Mouse (Mus musculus) cerebellum, postnatal 4 days (tissue): ENCODE results near the gene Msln.
"Not testable (repeated sequence)": the region's sequence is repeated elsewhere in the genome, so short reads cannot be mapped to it uniquely, and the experiment has no call there.

Experiments used
- DNase-seq, 2 experiments: peaks; one replicate each; pipeline ENCODE4 v3.0.0; 2022; ENCODE audit warnings: low spot score in 2 of 2, mixed read lengths in 1 of 2

Gene Msln

GRCm38 (mm10) chr17:25773549-25774120 lies 19.5 kb upstream of the Msln start, which contains the start of gene Narfl:
TSS of gene Narfl (plus strand) at chr17:25773776.
- peak; percentile 99 for DNase-seq

DNA sequence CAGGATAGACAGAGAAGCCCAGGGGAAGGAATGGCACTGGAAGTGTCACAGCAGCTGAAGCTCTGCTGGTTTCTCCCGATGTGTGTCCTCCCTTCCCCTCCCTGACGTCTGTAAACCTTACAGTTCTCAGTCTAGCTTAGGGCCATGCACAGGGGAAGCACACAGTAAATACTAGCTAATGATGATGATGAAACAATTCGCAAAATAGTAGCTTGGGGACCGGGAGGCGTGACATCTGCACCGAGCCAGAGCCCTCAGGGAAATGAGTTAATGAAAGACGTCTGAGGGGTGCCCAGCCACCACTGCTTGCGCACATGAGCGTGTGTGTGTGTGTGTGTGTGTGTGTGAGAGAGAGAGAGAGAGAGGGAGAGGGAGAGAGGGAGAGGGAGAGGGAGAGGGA lies 15.2 kb upstream of the Msln start:
- no peak for DNase-seq

DNA sequence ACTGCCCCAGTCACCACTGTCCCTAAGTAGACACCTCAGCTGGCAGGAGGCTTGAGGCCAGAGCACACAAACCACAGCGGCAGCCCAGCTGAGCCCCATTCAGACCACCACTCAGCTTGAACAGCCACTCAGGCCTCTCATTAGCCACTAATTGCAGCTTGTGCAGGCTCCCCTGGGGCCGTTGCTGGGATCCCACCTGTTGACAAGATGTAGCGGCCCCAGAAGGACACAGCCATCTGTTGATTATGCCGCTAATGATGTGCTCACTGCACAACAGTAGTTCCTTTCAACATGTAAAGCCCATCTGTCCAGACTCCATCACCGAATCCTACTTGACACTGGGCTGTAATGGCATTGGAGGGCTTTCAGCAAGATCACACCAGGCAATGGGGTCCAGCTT lies 11.7 kb upstream of the Msln start:
- DNase-seq, result no peak

DNA sequence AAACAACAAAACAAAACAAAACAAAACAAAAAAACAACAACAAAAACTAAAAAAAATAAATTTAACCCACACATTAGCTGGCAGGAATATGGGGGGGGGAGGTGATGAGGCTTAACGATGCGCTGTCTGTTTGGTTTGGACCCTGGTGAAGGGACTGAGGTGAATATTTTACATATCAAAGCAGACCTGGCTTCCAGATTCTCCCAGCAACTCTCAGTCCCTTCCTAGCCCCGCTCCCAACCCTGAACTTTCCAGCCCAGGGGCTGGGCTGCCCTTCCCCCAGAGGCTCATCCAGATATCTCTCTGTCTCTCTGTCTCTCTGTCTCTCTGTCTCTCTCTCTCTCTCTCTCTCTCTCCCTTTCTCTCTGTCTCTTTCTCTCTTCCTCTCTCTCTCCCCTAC lies 8.4 kb upstream of the Msln start:
- DNase-seq, result no peak

DNA sequence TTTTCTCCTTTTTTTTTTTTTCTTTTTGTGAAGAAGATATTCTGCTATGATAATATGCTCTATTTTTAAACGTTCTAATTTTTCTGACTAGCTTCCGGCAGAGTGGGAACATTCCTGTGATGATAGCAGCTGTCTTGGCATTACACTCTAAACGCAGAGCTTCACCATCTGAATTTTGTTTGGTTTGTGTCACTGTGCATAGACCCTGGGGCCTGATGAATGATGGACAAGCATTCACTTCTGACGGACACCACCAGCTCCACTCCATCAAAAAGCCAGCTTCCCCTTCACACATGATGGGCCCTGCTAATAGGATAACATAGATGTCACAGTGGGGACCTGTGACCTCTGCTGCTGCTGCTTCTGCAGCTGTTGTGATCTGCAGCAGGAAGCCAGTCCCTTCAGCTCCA lies 7.4 kb upstream of the Msln start:
- no peak for DNase-seq

GRCm38 (mm10) chr17:25760148-25760547 lies 6.0 kb upstream of the Msln start:
- no peak for DNase-seq

DNA sequence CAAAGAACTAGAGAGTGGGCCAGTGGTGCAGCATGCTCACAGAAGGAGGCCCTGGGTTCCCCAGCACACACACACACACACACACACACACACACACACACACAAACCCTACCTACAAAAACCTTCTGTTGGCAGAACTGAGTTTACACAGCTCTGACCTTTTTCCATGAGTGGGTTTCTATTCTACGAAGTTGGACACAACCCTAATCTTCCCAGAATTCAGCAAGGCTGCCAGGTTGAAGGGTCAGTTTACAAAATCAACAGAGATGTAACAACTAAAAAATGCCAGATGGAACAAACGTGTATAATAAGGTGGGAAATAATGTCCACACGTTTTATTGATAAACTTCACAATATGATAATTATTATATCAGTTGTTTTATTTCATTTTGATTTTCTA lies 3.5 kb upstream of the Msln start:
- DNase-seq, result no peak

DNA sequence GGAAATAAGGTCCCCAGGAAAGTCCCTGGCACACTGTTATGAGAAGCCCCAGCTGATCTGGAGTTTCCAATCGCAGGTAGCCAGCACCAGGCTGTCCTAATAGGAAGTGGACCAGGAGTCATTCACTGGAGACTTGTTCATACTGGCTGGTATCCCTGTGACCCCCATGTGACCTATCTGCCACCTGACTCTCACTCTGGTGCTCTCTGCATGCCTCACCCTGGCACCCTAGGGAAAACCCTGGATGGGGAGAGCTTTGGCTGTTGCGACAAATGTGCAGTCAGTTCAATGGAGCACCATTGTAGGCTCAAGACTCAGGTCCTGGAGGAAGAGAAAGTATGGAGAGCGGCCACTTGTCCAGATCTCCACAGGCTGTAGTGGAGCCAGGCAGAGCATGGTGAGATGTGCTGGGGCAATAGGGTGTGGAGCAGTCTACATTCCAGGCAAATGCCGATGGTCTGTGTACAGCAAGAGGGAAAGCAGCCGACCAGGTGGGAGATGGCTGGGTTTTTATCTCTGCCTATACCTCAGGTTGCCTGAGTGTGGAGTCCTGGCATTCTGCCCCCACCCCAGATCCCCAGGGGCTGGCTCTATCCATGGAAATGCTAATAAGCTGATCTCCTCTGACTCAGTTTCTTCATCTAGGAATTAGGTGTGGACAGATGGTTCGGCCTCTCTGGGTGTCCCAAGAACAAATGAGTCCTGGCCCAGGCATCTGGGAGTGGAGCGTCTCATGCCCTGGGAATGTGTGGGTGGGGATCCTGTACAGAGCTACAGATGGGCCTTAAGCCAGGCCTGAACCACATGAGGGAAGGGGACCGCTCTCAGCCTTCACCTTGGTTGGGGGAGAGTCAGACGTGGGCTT lies 2.4 kb upstream of the Msln start:
- DNase-seq, result no peak

- no peak for DNase-seq
Observed at GRCm38 (mm10) chr17:25755627-25756377, 1.6 kb upstream of the Msln start.

DNA sequence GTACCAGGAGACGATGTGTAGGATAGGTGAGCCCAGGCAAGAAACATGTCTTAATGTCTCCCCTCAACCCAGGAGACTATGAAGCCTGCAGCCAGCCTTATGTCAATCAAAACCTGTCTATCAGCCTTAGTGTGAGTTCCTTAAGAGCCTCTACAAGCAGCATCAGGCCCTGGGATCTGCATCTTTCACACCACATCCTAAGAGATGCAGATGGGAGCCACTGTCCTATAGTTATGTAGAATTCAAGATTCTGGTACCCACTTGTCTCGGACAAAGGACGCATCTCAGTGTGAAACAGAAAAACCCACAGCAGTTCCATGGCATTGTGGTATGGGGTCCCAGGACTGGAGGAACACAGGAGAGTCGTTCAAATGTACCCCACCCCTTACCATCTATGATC lies 908 bp upstream of the Msln start:
- DNase-seq, result no peak

DNA sequence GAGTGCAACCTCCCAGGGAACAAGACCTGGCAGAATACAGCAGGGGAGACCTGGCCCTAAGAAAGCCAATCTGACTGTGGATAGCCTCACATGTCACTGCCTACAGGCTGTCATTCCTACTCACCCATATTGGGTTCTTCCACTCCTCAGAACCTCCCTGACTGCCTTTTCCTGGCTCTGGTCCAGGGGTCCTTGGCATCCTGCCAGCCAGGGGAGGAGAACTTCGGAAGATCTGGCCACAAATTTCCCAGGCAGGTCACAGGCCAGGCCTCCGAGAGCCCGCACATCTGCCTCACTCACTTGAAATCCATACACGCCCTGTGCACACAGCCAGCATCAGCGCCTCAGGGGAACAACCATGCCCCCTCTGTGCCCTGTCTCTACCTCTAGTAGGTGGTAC lies 2.7 kb downstream of the Msln start:
- peak; percentile 46 to 65 for DNase-seq

GRCm38 (mm10) chr17:25749314-25749713 lies 4.9 kb downstream of the Msln start:
- DNase-seq, result no peak

- DNase-seq, result no peak
Observed at GRCm38 (mm10) chr17:25748238-25748637, 5.9 kb downstream of the Msln start.

DNA sequence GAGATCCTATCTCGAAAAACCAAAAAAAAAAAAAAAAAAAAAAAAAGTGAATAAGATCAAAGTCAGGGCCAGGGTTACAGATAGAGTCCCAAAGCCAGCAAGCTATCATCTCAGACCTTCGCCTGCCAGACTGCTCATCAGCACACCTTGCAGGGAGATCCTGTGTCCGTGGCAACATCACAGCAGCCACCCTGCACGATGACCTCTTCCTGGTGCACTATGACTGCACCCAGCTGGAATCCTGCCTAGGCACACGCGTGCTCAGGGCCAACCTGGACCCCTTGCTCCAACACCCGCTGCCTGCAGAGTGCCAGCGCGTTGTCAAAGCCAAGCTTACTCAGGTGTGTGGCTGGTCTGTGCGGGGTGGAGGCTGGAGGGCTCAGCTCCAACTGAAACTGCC lies 9.9 kb downstream of the Msln start:
- no peak for DNase-seq

GRCm38 (mm10) chr17:25743831-25744230 lies 10.3 kb downstream of the Msln start:
- DNase-seq, result no peak

DNA sequence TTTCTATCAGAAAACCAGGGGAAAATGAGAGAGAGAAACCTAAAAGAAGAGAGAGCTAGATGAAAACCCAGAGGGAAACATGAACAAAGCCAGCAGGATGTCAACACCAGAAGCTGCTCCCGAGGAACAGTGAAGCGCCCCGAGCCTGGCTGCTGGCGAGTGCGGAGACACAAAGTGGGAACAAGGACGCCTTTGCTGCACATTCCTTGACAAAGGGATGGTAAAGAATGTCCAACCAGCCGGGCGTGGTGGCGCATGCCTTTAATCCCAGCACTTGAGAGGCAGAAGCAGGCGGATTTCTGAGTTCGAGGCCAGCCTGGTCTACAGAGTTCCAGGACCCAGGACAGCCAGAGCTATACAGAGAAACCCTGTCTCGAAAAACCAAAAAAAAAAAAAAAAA lies 12.7 kb downstream of the Msln start:
- not testable (repeated sequence) for DNase-seq

- no peak for DNase-seq
Observed at GRCm38 (mm10) chr17:25738861-25739260, 15.3 kb downstream of the Msln start.

- no peak for DNase-seq
Observed at GRCm38 (mm10) chr17:25735745-25736144, 18.4 kb downstream of the Msln start, which contains the start of gene Mslnl. TSS of gene Mslnl (plus strand) at chr17:25736042.

GRCm38 (mm10) chr17:25735246-25735645 lies 18.9 kb downstream of the Msln start:
- DNase-seq, result no peak

GRCm38 (mm10) chr17:25732082-25732481 lies 22.1 kb downstream of the Msln start:
- peak; percentile 75 to 88 for DNase-seq

DNA sequence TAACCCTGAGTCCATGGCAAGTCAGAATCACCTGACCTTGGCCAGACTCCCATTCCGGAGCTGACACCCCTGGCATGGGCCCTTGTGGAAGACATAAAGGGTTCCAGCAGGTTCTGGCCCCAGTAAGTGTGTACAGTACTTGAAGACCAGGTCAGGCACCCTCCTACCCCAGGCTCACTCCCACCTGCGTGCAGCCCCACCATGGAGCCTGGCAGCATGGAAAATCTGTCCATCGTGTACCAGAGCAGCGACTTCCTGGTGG lies 26.2 kb downstream of the Msln start:
- no peak for DNase-seq

DNA sequence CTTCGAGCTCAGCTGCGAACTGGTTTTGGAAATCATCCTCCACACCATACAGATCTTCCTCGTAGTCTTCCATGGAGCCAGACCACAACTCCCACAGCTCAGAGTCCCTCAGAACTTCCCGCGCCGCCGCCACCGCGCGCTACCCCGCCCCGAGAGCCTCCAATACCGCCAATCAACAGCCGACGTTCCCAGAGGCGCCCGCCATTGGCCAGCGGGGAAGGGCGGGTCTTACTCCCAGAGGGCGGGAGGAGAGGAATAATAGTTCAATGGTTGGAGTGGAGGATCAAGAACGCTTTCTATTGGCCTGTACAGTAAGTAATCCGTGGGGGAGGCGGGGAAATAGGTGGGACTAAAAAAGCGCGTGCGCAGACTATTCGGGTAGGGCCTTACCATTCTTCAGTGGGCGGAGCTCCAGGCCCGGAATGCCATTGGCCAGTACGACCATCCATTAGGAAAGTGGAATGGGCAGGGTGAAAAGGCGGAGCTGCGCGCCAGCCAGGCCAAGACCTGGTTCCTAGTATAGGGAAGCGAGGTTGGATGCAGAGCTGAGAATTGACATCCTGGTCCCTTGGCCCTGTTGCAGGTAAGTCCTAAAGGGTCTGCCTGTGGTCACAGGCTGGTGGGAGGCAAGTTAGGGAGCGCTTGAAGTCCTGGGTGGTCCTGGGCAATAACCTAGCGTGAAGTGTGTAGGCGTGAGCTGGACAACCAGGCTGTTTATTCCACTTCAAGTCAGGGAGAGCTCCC lies 26.7 kb downstream of the Msln start, which contains the start of the genes Chtf18 and Rpusd1:
TSS of gene Chtf18 (minus strand) at position 155 of the 744 bp plus-strand sequence.
TSS of gene Rpusd1 (plus strand) at position 406 of the 744 bp plus-strand sequence.
- peak; percentile 90 to 98 for DNase-seq
